Mouse (Mus musculus) cortical plate, adult 2 months (tissue): ENCODE measurements around the gene Casp1.

ENCODE experiments used
- CTCF ChIP-seq: fragments of 200-500 bp; IDR thresholded peaks from 2 replicates; pipeline ENCODE4 v1.5.1; 2011; ENCODE audit warnings: mild to moderate bottlenecking, control low read depth, low read length; ENCODE audit not compliant: insufficient read depth; ENCODE audit errors: extremely low read depth
- POLR2A ChIP-seq: fragments of 200-500 bp; IDR thresholded peaks from 2 replicates; pipeline ENCODE4 v1.6.1; 2011; ENCODE audit warnings: mild to moderate bottlenecking, low read length, control low read depth; ENCODE audit not compliant: insufficient read depth; ENCODE audit errors: extremely low read depth

DNA sequence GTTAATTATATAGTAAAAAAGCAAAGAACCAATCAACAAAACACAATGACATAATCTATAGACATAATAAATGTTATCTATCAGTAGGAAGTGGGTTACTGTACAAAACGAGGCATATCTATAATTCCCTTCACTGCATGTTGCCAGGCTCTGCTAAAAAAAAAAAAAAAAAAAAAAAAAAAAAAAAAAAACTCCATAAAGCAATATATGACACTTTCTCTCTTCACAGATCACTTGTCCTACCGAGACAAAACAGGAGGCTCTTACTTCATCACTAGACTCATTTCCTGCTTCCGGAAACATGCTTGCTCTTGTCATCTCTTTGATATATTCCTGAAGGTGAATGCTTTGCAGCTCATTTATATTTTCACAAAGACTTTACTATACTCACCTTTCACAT, 29.9 kb downstream of the Casp1 start:
- no peak for TF ChIP-seq POLR2A
- TF ChIP-seq CTCF, result no peak
